Mouse (Mus musculus) thymus, adult 2 months (tissue): ENCODE data around the gene Cept1. TPM values are rescaled to one million over a fixed set of nuclear protein-coding genes. Genes with fewer than 3 reads are reported as not detected.

Experiments
- DNase-seq: peaks from one replicate; pipeline ENCODE4 v3.0.0; 2021
- H3K27ac ChIP-seq: fragments of 200-500 bp; 2 replicates; pipeline ENCODE4 v1.5.1; 2012; ENCODE audit warnings: low read length, control low read depth; ENCODE audit not compliant: control insufficient read depth, insufficient read depth
- H3K27me3 ChIP-seq: fragments of 200-500 bp; 2 replicates; pipeline ENCODE4 v1.6.1; 2012; ENCODE audit warnings: mild to moderate bottlenecking, low read length, moderate library complexity, mixed read lengths; ENCODE audit not compliant: control insufficient read depth, insufficient read depth
- H3K36me3 ChIP-seq: fragments of 200-500 bp; 2 replicates; pipeline ENCODE4 v1.6.1; 2012; ENCODE audit warnings: mild to moderate bottlenecking, low read length, moderate library complexity; ENCODE audit not compliant: control insufficient read depth, insufficient read depth
- H3K4me1 ChIP-seq: fragments of 200-500 bp; replicated peaks from 2 replicates; pipeline ENCODE4 v1.6.1; 2012; ENCODE audit warnings: low read length; ENCODE audit not compliant: control insufficient read depth, insufficient read depth
- H3K4me3 ChIP-seq: fragments of 200-500 bp; 2 replicates; pipeline ENCODE4 v1.5.1; 2012; ENCODE audit warnings: mild to moderate bottlenecking, low read length, control low read depth, moderate library complexity; ENCODE audit not compliant: control insufficient read depth, insufficient read depth
- CTCF ChIP-seq: fragments of 200-500 bp; IDR thresholded peaks from 2 replicates; pipeline ENCODE4 v1.5.1; 2012; ENCODE audit warnings: mild to moderate bottlenecking, control low read depth, low read length, moderate library complexity, borderline replicate concordance; ENCODE audit not compliant: control insufficient read depth, poor library complexity, insufficient read depth; ENCODE audit errors: extremely low read depth
- POLR2A ChIP-seq: fragments of 200-500 bp; IDR thresholded peaks from 2 replicates; pipeline ENCODE4 v1.6.1; 2012; ENCODE audit warnings: mild to moderate bottlenecking, low read length, control low read depth, moderate library complexity; ENCODE audit not compliant: control insufficient read depth, poor library complexity, insufficient read depth; ENCODE audit errors: extremely low read depth
- WGBS: fragments of 180-500 bp; shearing (Covaris S2); methylation state at CpG from one replicate; pipeline ENCODE4 v1.1.7; 2018; 5-methylcytosine and 5-hydroxymethylcytosine counted together
- polyA plus RNA-seq: library from polyadenylated mRNA; depleted of rRNA; stranded (reverse); fragments of >200 nt; gene quantifications from 2 replicates; pipeline ENCODE4 v1.2.3, GENCODE M21; 2012; rRNA removed

Gene Cept1
- polyA plus RNA-seq, 1 experiment, result 24.4 TPM

DNA sequence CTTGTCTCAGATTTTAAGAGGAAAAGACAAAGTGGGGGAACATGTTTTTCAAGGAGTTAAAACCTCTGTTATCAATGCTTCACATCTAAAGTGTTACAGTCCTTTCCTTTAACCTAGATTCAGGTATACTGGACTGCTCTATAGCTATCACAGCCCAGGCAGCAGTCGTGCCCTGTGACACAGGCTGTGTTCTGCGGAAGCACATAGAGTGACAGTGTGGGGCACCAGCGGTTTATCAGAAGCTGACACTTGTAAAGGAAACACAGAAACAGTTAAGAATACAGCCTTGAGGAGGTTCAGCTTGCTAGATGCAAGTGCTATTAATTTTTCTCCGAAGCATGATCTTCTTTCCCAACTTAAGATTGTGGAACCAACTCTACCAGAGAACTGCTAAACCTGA, 95.0 kb downstream of the Cept1 start:
- H3K4me1 ChIP-seq, result peaks cover 5% of the 10 kb centered on the region

More for the DNA sequence above, 95.0 kb downstream of the Cept1 start:
- no peak overlapping the region for H3K27ac ChIP-seq
- 58% methylated on average over 4 of the region's 4 CpGs for WGBS
- no peaks in the 10 kb centered on the region for H3K27me3 ChIP-seq
- DNase-seq, result peak; percentile 36
- no peaks in the 10 kb centered on the region for H3K36me3 ChIP-seq
- TF ChIP-seq POLR2A (no peak), CTCF (no peak)
- H3K4me3 ChIP-seq, result no peak overlapping the region

Other genes starting within 250 kb of the Cept1 start
- gene Chil6, start 141.6 kb downstream of the Cept1 start, polyA plus RNA-seq, result 0.11 TPM in 2 replicates
- gene Dennd2d, start 65.4 kb downstream of the Cept1 start, polyA plus RNA-seq, result 39.5 and 47.6 TPM in 2 replicates
- gene Dram2, start within 50 bp of the Cept1 start, polyA plus RNA-seq, result 19.9 and 28.3 TPM in 2 replicates
- gene Lrif1, start 137.2 kb upstream of the Cept1 start, polyA plus RNA-seq, result 4.7 and 5.0 TPM in 2 replicates
- gene Cd53, start 242.3 kb upstream of the Cept1 start, polyA plus RNA-seq, result 65.0 and 76.9 TPM in 2 replicates